Mouse (Mus musculus) ES-E14 (cell line): ENCODE results near the gene Vps41.

Experiments
- CHD2 ChIP-seq: IDR thresholded peaks from 2 replicates; pipeline ENCODE4 v1.6.1; 2014; ENCODE audit warnings: mild to moderate bottlenecking, low read depth, low read length, inconsistent platforms
- HCFC1 ChIP-seq: IDR thresholded peaks from 2 replicates; pipeline ENCODE4 v1.6.1; 2012; ENCODE audit warnings: low read length, inconsistent platforms, borderline replicate concordance; ENCODE audit not compliant: insufficient read depth
- MAFK ChIP-seq: IDR thresholded peaks from 2 replicates; pipeline ENCODE4 v1.6.1; 2014; ENCODE audit warnings: mild to moderate bottlenecking, low read depth, low read length, inconsistent platforms; ENCODE audit not compliant: insufficient read depth
- ZC3H11A ChIP-seq: IDR thresholded peaks from 2 replicates; pipeline ENCODE4 v1.6.1; 2012; ENCODE audit warnings: low read depth, mild to moderate bottlenecking, inconsistent platforms, low read length, borderline replicate concordance
- ZNF384 ChIP-seq: IDR thresholded peaks from 2 replicates; pipeline ENCODE4 v1.6.1; 2012; ENCODE audit warnings: low read depth, low read length, inconsistent platforms

DNA sequence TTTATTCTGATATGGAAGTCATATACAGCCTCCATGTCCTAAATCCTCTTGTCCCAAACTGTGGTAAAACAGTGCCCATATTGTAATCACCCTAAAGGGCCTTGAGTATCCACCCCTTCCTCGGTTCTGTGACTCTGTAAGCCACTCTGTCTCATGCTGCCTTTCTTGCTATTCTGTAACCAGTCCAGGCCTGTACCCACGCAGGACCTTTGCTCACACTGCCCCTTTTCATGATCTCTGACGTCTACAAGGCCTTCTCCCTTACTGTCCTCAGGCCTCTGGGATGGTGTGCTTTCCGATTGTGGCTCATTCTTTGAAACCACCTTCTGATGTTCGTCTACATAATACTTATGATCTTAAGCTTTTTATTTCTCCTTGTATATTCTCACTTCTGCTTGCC lies 1.4 kb downstream of the Vps41 start:
- TF ChIP-seq MAFK (no peak), CHD2 (no peak), ZC3H11A (no peak), HCFC1 (no peak), ZNF384 (no peak)
